Mouse (Mus musculus): ENCODE measurements at regions not wholly inside any gene's neighbourhood (a gene's known extent, or its start where the extent isn't known, plus 50 kb on each side); places are given as distances from the start of the nearest gene placed in this dataset.

DNA sequence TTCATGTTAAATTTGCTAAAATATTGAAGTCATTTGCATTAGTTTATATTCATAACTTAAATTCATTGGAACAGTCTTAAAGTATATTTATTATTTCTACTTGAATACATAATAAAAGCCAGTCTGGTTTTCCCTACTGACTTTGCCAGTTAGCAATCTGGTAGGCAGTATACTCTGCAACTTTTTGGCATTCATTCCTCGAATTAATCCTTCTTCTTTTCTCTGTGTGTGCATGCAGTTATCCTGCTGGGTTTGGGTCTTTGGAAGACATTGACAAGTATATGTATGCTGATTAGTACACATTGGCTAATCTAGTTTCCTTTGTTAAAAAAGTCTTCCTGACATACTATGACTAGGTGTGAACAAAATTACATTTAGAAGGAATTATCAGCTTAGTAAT, 336.1 kb upstream of the Alcam start:
- no peak for TF ChIP-seq POLR2A (IDR thresholded peaks at IDR 0.05; ENCODE audit: control insufficient read depth, extremely low read depth, insufficient read depth, low read length, poor library complexity)
- TF ChIP-seq CTCF (IDR thresholded peaks at IDR 0.05; ENCODE audit: borderline replicate concordance, control insufficient read depth, extremely low read depth, insufficient read depth, low read length, poor library complexity): no peak
